Mouse (Mus musculus) testis, postnatal 10 days (tissue): ENCODE results near the gene Spata13.

Experiments used
- DNase-seq: peaks from one replicate; pipeline ENCODE4 v3.0.0; 2021; ENCODE audit warnings: low spot score

Gene Spata13

GRCm38 (mm10) chr14:60747154-60747870, 113.5 kb downstream of the Spata13 start:
- DNase-seq: no peak

GRCm38 (mm10) chr14:60749880-60750279, 116.1 kb downstream of the Spata13 start:
- DNase-seq: no peak

GRCm38 (mm10) chr14:60751581-60751980, 117.8 kb downstream of the Spata13 start:
- no peak for DNase-seq

GRCm38 (mm10) chr14:60752892-60753800, 119.3 kb downstream of the Spata13 start:
- DNase-seq: no peak

GRCm38 (mm10) chr14:60753801-60754126, 120.0 kb downstream of the Spata13 start:
- DNase-seq: no peak

GRCm38 (mm10) chr14:60754656-60755055, 120.9 kb downstream of the Spata13 start:
- DNase-seq: no peak

- DNase-seq: no peak
Observed at GRCm38 (mm10) chr14:60756271-60756670, 122.5 kb downstream of the Spata13 start.

GRCm38 (mm10) chr14:60757265-60757664, 123.5 kb downstream of the Spata13 start:
- no peak for DNase-seq

- DNase-seq: no peak
Observed at GRCm38 (mm10) chr14:60757722-60758121, 123.9 kb downstream of the Spata13 start.

- DNase-seq: no peak
Observed at GRCm38 (mm10) chr14:60759097-60759496, 125.3 kb downstream of the Spata13 start.

GRCm38 (mm10) chr14:60761801-60762200, 128.0 kb downstream of the Spata13 start:
- DNase-seq: no peak

GRCm38 (mm10) chr14:60762754-60763153, 129.0 kb downstream of the Spata13 start:
- DNase-seq: no peak

GRCm38 (mm10) chr14:60763746-60764145, 129.9 kb downstream of the Spata13 start:
- no peak for DNase-seq

GRCm38 (mm10) chr14:60764526-60764925, 130.7 kb downstream of the Spata13 start:
- no peak for DNase-seq

GRCm38 (mm10) chr14:60765025-60765424, 131.2 kb downstream of the Spata13 start:
- DNase-seq: no peak

GRCm38 (mm10) chr14:60767884-60768283, 134.1 kb downstream of the Spata13 start, which contains the start of gene C1qtnf9:
C1qtnf9 (plus strand) TSS chr14:60768134.
- DNase-seq: no peak

- peak; percentile 60 for DNase-seq
Observed at GRCm38 (mm10) chr14:60769340-60769739, 135.5 kb downstream of the Spata13 start.

- DNase-seq: no peak
Observed at GRCm38 (mm10) chr14:60770594-60770993, 136.8 kb downstream of the Spata13 start.

- peak; percentile 88 for DNase-seq
Observed at GRCm38 (mm10) chr14:60771057-60771456, 137.3 kb downstream of the Spata13 start.

GRCm38 (mm10) chr14:60773476-60773875, 139.7 kb downstream of the Spata13 start:
- DNase-seq: no peak

GRCm38 (mm10) chr14:60776521-60776920, 142.7 kb downstream of the Spata13 start:
- no peak for DNase-seq

- DNase-seq: no peak
Observed at GRCm38 (mm10) chr14:60777485-60777919, 143.7 kb downstream of the Spata13 start.

- DNase-seq: no peak
Observed at GRCm38 (mm10) chr14:60779198-60779597, 145.4 kb downstream of the Spata13 start.
